Mouse (Mus musculus): ENCODE measurements around the gene Coa4. TPM values are rescaled to one million over a fixed set of nuclear protein-coding genes. Genes with fewer than 3 reads are reported as not detected.

Gene Coa4
- polyA plus RNA-seq, 1 experiment: 8.3 TPM

GRCm38 (mm10) chr7:100502374-100502922 lies 34.4 kb upstream of the Coa4 start:
- H3K4me3 ChIP-seq (ENCODE audit: insufficient read depth, low read length): no peak overlapping the region
- no peak overlapping the region for H3K27ac ChIP-seq (ENCODE audit: insufficient read depth, low read length)
- no peaks in the 10 kb centered on the region for H3K4me1 ChIP-seq (ENCODE audit: control insufficient read depth, insufficient read depth, low read length)
- no peak for TF ChIP-seq CTCF (IDR thresholded peaks at IDR 0.05; ENCODE audit: extremely low read depth, insufficient read depth, low read length)
- TF ChIP-seq POLR2A (IDR thresholded peaks at IDR 0.05; ENCODE audit: extremely low read depth, insufficient read depth, low read length): no peak

GRCm38 (mm10) chr7:100503076-100503475 lies 33.8 kb upstream of the Coa4 start:
- no peak overlapping the region for H3K27ac ChIP-seq (ENCODE audit: insufficient read depth, low read length)
- TF ChIP-seq CTCF (IDR thresholded peaks at IDR 0.05; ENCODE audit: extremely low read depth, insufficient read depth, low read length): no peak
- TF ChIP-seq POLR2A (IDR thresholded peaks at IDR 0.05; ENCODE audit: extremely low read depth, insufficient read depth, low read length): no peak
- no peaks in the 10 kb centered on the region for H3K4me1 ChIP-seq (ENCODE audit: control insufficient read depth, insufficient read depth, low read length)

GRCm38 (mm10) chr7:100504740-100505487 lies 32.0 kb upstream of the Coa4 start:
- Histone ChIP-seq H3K27ac (ENCODE audit: insufficient read depth, low read length) (no peak overlapping the region), H3K4me3 (ENCODE audit: insufficient read depth, low read length) (no peak overlapping the region), H3K4me1 (ENCODE audit: control insufficient read depth, insufficient read depth, low read length) (no peaks in the 10 kb centered on the region)
- TF ChIP-seq POLR2A (IDR thresholded peaks at IDR 0.05; ENCODE audit: extremely low read depth, insufficient read depth, low read length) (no peak), CTCF (IDR thresholded peaks at IDR 0.05; ENCODE audit: extremely low read depth, insufficient read depth, low read length) (no peak)

More at GRCm38 (mm10) chr7:100503076-100503475, 33.8 kb upstream of the Coa4 start:
- H3K4me3 ChIP-seq (ENCODE audit: insufficient read depth, low read length): no peak overlapping the region

GRCm38 (mm10) chr7:100506494-100506893 lies 30.4 kb upstream of the Coa4 start:
- no peak overlapping the region for H3K27ac ChIP-seq (ENCODE audit: insufficient read depth, low read length)
- no peaks in the 10 kb centered on the region for H3K4me1 ChIP-seq (ENCODE audit: control insufficient read depth, insufficient read depth, low read length)
- no peak overlapping the region for H3K4me3 ChIP-seq (ENCODE audit: insufficient read depth, low read length)
- no peak for TF ChIP-seq POLR2A (IDR thresholded peaks at IDR 0.05; ENCODE audit: extremely low read depth, insufficient read depth, low read length)
- TF ChIP-seq CTCF (IDR thresholded peaks at IDR 0.05; ENCODE audit: extremely low read depth, insufficient read depth, low read length): no peak

- no peaks in the 10 kb centered on the region for H3K4me1 ChIP-seq (ENCODE audit: control insufficient read depth, insufficient read depth, low read length)
- TF ChIP-seq CTCF (IDR thresholded peaks at IDR 0.05; ENCODE audit: extremely low read depth, insufficient read depth, low read length): no peak
- no peak for TF ChIP-seq POLR2A (IDR thresholded peaks at IDR 0.05; ENCODE audit: extremely low read depth, insufficient read depth, low read length)
- no peak overlapping the region for H3K4me3 ChIP-seq (ENCODE audit: insufficient read depth, low read length)
- H3K27ac ChIP-seq (ENCODE audit: insufficient read depth, low read length): no peak overlapping the region
Measured at GRCm38 (mm10) chr7:100508670-100509069, 28.2 kb upstream of the Coa4 start.

- Histone ChIP-seq H3K27ac (ENCODE audit: insufficient read depth, low read length) (no peak overlapping the region), H3K4me1 (ENCODE audit: control insufficient read depth, insufficient read depth, low read length) (no peaks in the 10 kb centered on the region; the same call in 1 of the 2 replicates), H3K4me3 (ENCODE audit: insufficient read depth, low read length) (no peak overlapping the region)
- TF ChIP-seq POLR2A (IDR thresholded peaks at IDR 0.05; ENCODE audit: extremely low read depth, insufficient read depth, low read length) (no peak), CTCF (IDR thresholded peaks at IDR 0.05; ENCODE audit: extremely low read depth, insufficient read depth, low read length) (no peak)
Measured at GRCm38 (mm10) chr7:100511602-100512001, 25.3 kb upstream of the Coa4 start.

GRCm38 (mm10) chr7:100514573-100514972 lies 22.3 kb upstream of the Coa4 start, which contains the start of gene Dnajb13:
Gene Dnajb13 (minus strand): TSS chr7:100514960.
- Histone ChIP-seq H3K4me3 (ENCODE audit: insufficient read depth, low read length) (no peak within 1 kb of the TSS), H3K27ac (ENCODE audit: insufficient read depth, low read length) (no peak within 1 kb of the TSS), H3K4me1 (ENCODE audit: control insufficient read depth, insufficient read depth, low read length) (no peaks in the 10 kb centered on the region; the same call in 1 of the 2 replicates)
- TF ChIP-seq CTCF (IDR thresholded peaks at IDR 0.05; ENCODE audit: extremely low read depth, insufficient read depth, low read length): no peak
- no peak for TF ChIP-seq POLR2A (IDR thresholded peaks at IDR 0.05; ENCODE audit: extremely low read depth, insufficient read depth, low read length)

GRCm38 (mm10) chr7:100520204-100520603 lies 16.7 kb upstream of the Coa4 start:
- no peaks in the 10 kb centered on the region for H3K4me1 ChIP-seq (ENCODE audit: control insufficient read depth, insufficient read depth, low read length)
- H3K4me3 ChIP-seq (ENCODE audit: insufficient read depth, low read length): no peak overlapping the region
- no peak overlapping the region for H3K27ac ChIP-seq (ENCODE audit: insufficient read depth, low read length)
- no peak for TF ChIP-seq CTCF (IDR thresholded peaks at IDR 0.05; ENCODE audit: extremely low read depth, insufficient read depth, low read length)
- no peak for TF ChIP-seq POLR2A (IDR thresholded peaks at IDR 0.05; ENCODE audit: extremely low read depth, insufficient read depth, low read length)

- no peak overlapping the region for H3K27ac ChIP-seq (ENCODE audit: insufficient read depth, low read length)
- H3K4me1 ChIP-seq (ENCODE audit: control insufficient read depth, insufficient read depth, low read length): no peaks in the 10 kb centered on the region
- no peak for TF ChIP-seq POLR2A (IDR thresholded peaks at IDR 0.05; ENCODE audit: extremely low read depth, insufficient read depth, low read length)
- TF ChIP-seq CTCF (IDR thresholded peaks at IDR 0.05; ENCODE audit: extremely low read depth, insufficient read depth, low read length): peak; percentile 95
- H3K4me3 ChIP-seq (ENCODE audit: insufficient read depth, low read length): no peak overlapping the region; the same call in 1 of the 2 replicates
Measured at GRCm38 (mm10) chr7:100520663-100521285, 16.1 kb upstream of the Coa4 start.

All from cortical plate, adult 2 months (tissue).